Mouse (Mus musculus) naive thymus-derived CD4-positive, alpha-beta T cell, adult 5 months (primary cell): ENCODE results near the gene Trnt1. TPM values are rescaled to one million over a fixed set of nuclear protein-coding genes. Genes with fewer than 3 reads are reported as not detected.

ENCODE experiments used
- polyA plus RNA-seq: library from polyadenylated mRNA; unstranded; fragments of 100-300 nt; shearing (Covaris generic); gene quantifications from one replicate; pipeline ENCODE4 v1.2.1, GENCODE M21; 2017

Trnt1 gene
- polyA plus RNA-seq, result 157 TPM

DNA sequence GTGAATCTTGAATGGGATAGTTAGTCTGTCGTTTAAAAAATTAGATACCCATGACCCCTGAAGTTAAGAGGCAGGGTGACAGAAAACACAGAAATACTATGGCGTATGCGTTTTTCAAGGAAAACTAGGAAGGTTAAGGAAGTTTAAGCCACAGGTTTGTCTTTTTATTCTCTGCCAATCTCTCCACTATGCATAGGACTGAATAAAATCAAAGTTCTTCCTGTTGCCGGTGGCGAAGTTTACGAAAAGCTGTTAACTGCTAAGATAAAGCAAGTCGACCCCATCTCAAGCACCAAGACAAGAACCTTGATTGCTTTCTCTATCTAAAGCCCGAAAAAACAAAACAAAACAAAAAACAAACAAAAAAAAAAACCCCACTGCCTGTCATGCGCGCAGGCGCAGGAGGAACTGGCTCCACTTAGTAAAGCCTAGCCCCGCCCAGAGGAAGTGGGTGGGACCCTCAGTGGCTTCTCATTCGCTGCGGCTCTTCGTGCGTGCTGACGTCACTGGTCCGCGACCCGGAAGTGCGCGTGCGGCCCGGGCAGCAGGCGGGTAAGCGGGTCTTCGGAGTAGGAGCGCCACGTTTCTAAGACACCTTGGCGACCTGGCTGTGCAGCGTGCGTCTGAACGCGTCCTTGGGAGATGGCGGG, at the start of gene Trnt1:
Trnt1 (plus strand) TSS at position 481 of the 650 bp plus-strand sequence.

DNA sequence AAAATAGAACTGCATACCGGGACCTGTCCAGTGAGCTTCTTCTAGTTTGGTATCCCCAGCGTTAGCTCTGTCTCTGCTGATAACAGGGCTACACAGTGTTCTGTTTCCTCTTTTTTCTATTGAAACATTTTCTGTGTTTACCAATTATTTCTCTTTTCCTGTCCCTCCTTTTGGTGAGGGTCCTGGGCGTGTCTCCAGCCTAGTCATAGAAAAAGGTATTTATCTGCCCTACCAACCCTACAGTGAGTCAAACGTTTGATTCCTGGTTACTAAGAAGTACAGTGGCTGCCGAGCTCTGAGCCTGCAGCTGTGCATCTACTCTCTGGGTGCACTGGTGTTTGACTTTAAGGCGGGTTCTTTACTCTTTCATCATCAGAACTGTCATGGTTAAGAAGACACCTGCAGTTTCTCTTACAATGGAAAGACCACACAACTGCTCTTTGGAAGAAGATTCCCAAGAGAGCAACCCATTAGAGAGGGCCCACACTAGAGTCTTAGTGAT, 20.0 kb upstream of the Trnt1 start, which contains the start of gene Il5ra:
Il5ra (minus strand) TSS at position 151 of the 502 bp plus-strand sequence.

DNA sequence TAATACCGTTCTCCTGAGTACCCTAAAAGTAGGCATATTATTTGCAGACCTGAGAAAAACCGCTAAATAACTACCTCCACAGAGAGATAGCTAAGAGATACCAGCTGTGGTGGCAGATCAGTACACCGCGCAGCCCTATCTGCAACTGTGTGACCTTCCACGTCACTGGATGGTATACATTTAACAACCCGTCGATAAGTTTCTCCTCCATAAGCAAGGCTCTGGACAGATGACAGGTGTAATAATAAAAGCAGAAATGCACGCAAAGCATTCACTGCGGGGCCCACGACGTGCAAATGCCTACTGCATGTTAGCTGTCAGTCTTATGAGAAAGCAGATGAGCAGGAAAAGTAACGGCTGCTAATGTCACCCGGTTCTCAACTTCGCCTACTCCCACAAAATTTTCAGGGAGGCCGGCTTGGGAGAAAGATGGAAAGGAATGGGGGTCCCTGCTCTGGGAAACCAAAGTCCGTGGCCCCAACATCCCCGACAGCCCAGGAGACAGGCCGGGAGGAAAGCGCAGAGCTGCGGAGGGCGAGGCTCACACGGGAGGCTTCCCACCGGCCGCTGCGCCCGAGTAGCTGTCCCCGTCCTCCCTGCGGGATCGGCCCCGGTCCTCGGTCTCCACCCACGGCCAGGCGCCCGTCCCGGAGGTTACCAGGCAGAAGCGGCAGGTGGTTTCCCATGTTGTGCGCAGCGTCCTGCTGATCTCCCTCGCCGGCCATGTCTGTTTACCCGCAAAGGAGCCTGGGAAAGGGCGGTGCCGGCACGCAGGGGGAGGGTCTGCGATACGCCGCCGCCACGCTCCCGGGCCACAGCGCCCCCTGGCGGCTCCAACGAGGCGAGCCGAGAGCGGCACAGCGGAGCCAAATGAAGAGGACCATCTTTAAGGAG, 30.7 kb downstream of the Trnt1 start, which contains the start of gene Crbn:
Crbn (minus strand) TSS at position 745 of the 894 bp plus-strand sequence.

Other genes with a start within 250 kb of the Trnt1 start
- gene Il5ra, start 20.1 kb upstream of the Trnt1 start, polyA plus RNA-seq, result not detected
- 368 TPM for gene Crbn, start 31.0 kb downstream of the Trnt1 start, polyA plus RNA-seq